Mouse (Mus musculus): ENCODE results near the gene Dmgdh.

- TF ChIP-seq CTCF (IDR thresholded peaks at IDR 0.05; ENCODE audit: insufficient read depth, low read depth, low read length): no peak
- TF ChIP-seq POLR2A (IDR thresholded peaks at IDR 0.05; ENCODE audit: insufficient read depth, low read depth, low read length): no peak
Measured at GRCm38 (mm10) chr13:93710325-93710724, 36.1 kb downstream of the Dmgdh start.

Measured in olfactory bulb, adult 2 months (tissue).